Mouse (Mus musculus): ENCODE results near the gene Kif17.

DNA sequence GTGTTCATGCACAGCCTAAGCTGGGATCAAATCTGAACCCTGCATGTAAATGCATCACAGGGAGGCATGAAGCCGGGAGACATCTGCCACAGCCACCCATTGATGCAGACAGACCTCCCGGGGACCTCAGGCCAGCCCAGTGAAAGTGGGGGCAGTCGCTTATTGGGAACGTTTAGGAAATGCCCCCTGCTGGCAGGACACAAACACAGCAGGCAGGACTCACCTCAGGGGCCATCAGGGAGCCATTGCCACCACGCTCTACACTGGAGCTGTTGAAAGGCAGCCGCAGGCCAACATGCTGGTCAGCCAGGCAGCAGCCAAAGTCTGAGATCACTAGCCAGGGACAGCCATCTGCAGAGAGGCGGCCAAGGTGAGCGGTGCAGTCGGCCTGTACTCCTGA is 65.5 kb downstream of the Kif17 start:
- peak; percentile 45 for TF ChIP-seq CTCF (IDR thresholded peaks at IDR 0.05; ENCODE audit: low read depth, low read length)
- no peak for TF ChIP-seq TAL1 (conservative IDR thresholded peaks at IDR 0.05; ENCODE audit: low read depth, low read length)
